Mouse (Mus musculus) spleen, adult 12 weeks (tissue): Measurements from ENCODE around the gene Arhgef40.
"Not testable (repeated sequence)": the region's sequence is repeated elsewhere in the genome, so short reads cannot be mapped to it uniquely, and the experiment has no call there.

Source experiments
- DNase-seq: peaks from one replicate; pipeline ENCODE4 v3.0.0; 2022; ENCODE audit warnings: low spot score

Arhgef40 gene

GRCm38 (mm10) chr14:52019051-52019589 lies 34.6 kb downstream of the Arhgef40 start:
- no peak for DNase-seq

DNA sequence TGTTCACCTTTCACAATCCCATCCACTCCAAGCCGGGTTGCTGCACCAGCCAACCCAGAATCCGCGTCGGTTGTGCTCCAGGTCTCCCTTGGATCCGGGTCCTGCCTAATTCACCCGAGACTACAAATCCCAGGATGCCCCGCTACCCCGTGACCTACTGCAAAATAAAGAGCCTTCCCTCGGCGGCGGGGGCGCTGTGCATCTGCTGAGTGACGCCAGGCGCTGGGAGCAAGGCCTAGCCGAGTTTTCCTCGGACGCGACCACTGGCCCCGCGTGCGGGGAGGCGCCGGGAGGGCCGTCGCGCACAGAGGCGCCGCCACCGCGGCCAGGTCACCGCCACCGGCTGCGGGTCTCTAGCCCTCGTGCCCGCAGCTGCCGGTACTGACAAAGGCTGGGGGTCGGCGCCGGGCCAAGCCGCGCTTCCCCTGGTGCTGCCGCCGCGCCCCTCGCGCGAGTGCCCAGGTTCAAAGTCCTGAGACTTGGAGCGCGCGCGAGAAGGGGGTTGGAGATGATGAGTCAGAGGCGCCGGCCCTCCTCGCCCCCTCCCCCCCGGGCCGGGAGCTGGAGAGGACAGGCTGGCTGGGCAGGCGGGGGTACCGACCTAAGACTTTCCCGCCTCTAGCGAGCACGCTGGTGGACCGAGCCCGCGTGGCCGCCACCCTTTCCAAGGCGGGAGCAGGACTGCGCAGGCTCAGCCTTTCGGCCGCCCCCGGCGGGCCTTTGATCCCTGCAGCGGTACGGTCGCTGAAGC lies 35.2 kb downstream of the Arhgef40 start:
- peak; percentile 91 for DNase-seq

DNA sequence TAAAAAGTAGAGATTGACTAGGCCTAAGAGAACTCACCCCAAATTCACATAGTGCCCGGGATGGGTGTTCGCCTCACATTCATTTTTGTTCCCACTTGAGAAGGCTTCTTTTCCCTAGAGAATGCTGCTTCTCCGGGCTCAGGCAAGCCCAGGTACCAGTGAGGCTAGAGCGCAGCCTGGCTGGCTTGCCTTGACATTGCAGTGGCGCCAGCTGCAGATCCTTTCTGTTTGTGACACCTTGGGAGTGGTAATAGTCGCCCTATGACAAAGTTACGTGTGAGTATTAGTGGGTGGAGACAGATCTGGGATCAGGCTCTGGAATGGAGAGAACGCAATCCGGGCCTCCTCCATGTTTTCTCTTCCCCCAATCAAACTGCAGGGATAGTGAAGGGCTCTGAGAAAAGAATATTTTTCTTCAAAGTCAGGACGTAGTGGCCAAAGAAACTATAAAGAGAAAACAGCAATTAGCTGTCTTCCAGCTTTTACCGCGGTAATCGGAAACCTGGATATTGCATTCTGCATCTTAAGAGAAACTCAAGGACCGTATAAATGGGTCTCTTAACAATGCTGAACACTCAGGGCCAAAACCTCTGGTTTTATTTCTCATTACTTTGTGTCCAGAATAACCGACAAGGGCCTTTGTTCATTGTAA lies 36.1 kb downstream of the Arhgef40 start, which contains the start of gene Zfp219:
Zfp219 (minus strand) TSS at position 248 of the 652 bp plus-strand sequence.
- DNase-seq = peak; percentile 61

DNA sequence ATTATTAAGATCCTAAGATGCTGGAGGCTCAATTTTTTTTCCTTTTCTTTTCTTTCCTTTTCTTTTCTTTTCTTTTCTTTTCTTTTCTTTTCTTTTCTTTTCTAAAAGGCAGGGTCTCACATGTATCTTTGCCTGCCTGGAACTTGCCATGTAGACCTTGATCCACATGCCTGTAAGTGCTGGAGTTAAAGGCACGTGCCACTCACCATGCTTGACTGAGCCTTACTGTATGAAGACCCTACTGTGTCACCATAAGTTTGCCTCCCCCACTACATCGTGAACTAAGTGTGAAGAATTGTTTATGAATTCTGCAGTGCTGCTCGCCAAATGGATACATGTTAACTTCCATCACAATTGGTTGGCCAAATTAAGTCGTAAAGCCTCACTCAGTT lies 36.6 kb downstream of the Arhgef40 start:
- no peak for DNase-seq

GRCm38 (mm10) chr14:52021568-52022212 lies 37.2 kb downstream of the Arhgef40 start:
- no peak for DNase-seq

DNA sequence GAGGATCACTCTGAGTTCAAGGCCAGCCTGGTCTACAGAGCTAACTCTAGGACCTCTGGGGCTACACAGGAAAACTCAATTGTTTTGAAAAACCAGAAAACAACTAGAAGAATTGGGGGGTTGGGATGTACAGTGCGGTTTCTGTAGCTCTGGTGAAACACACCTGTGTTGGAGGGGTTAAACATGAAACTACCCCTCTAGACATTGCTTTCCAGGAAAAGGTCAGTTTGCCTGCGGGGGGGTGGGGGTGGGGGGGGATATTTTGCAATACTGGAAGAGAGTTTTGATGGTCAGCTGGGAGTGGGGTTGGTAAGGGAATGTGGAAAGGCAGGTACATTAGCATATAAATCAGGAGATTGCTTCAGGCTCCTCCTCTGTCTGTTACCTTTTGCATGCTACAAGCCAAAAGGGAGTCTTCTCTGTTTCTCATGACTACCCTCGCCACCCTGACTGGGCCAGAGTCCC lies 37.8 kb downstream of the Arhgef40 start:
- no peak for DNase-seq

DNA sequence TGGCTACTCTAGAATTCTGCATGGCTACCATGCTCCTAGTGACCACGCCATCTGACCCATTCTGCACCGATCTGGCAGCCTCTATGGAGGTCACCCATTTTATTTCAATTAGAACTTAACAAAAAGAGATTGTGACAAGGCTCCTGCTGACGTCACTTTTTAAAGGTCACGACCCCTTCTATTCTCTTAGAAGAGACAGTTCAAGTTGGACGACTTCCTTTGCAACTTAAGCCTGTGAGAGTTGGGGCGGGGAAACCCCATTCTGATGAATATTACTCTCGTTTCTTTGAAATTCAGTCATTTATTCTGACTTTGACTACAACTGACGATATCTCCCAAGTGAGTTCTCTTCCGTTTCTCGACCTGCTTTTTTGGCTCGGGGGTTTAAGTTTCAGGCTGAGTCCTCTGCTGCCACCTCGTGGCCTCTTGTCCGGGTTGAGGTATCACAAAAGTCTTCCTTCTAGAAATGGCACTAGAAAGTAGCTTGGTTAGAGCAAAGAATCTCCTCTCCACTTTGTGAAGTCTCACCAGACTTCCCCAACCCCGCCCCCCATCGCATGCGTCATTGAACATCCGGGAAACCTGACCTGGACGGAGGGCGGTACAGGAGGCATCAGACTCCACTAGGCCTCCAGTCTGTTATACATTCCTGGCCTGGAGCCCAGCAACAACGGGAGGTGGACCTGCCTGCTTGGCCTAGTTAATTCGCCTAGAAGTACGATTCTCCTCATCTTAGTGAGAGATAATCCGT lies 38.4 kb downstream of the Arhgef40 start:
- DNase-seq = peak; percentile 79

- no peak for DNase-seq
Observed at GRCm38 (mm10) chr14:52024133-52024532, 39.6 kb downstream of the Arhgef40 start.

GRCm38 (mm10) chr14:52026342-52026741 lies 41.8 kb downstream of the Arhgef40 start:
- no peak for DNase-seq

DNA sequence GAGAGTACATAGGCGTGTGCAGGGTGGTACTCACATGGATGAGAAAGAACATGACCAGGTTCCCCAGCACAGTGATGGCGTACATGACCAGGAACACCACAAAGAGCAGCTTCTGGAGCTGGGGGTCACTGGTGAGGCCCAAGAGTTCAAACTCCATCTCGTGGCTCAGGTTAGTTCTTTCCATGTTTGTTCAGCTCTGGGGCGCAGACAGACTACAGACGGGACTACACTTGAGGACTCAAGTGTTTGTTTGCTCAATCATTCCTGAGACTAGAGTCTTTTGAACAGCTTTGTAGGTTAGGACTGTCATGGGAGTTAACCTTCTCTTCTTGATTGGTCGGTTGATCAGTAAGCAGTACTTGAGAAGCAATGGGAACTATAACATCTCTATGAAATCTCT lies 51.4 kb downstream of the Arhgef40 start:
- no peak for DNase-seq

DNA sequence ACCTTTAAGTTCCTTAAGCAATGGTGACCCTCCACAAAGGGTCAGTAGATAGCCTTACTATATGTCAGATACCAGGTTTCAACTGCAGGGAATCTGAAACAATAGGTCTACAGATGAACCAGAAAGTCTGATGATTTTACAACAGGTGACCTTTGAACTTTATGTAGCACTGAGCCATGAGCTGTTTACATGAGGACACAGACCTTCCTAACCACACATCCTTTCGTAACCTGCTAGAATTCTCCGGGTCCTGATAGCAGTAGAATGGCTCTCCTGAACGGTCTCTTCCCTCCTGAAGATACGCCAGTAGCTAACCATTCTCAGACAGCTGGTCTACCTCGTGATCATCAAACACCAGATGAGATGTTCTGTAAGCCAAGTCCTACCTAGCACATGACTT lies 54.8 kb downstream of the Arhgef40 start:
- DNase-seq = no peak

GRCm38 (mm10) chr14:52042359-52042758 lies 57.8 kb downstream of the Arhgef40 start, which contains the start of gene Olfr221:
Gene Olfr221 (minus strand): TSS chr14:52042459.
- not testable (repeated sequence) for DNase-seq

DNA sequence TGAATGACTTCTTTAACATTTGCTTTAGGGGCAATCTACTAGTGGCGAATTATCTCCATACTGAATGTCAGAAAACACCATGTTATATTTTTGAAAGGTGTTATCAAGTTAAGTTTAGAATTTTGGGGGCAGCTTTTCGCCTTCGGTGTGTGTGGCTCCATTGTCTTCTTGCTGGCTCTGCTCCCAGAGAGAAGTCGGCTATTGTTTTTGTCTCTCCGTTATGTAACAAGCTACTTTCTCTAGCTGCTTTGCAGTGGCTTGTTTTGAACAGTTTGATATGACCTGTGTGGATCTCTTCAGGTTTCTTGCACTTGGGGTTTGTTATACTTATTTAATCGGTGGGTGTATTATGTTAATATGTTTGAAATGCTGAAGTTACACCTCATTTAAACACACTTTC lies 58.9 kb downstream of the Arhgef40 start:
- no peak for DNase-seq

GRCm38 (mm10) chr14:52044901-52045678 lies 60.6 kb downstream of the Arhgef40 start:
- no peak for DNase-seq

GRCm38 (mm10) chr14:52045966-52046565 lies 61.5 kb downstream of the Arhgef40 start:
- no peak for DNase-seq

DNA sequence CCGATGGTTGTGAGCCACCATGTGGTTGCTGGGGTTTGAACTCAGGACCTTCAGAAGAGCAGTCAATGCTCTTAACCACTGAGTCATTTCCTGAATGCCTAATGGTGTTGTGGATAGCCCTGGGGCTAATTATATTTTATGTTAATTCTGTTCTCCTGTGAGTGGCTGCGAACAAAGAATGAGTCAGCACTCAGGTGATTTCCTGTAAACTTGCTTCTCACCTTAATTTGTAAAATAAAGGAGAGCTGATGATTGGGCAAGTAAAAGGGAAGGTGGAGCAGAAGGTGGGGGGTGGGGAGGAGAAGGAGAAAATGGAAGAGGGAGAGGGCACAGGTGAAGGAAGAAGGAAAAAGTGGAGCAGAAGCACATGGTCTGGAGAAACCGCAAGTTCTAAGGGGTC lies 68.2 kb downstream of the Arhgef40 start:
- DNase-seq = not testable (repeated sequence)
